Mouse (Mus musculus): ENCODE results near the gene Opcml. TPM values are rescaled to one million over a fixed set of nuclear protein-coding genes. Genes with fewer than 3 reads are reported as not detected.

Gene Opcml
- polyA plus RNA-seq, 1 experiment from 2014 or later, result 0.97 TPM

- no peak overlapping the region for H3K9ac ChIP-seq (ENCODE audit: low read depth, low read length)
- 85% methylated on average over 1 of the region's 1 CpGs for WGBS
- H3K9me3 ChIP-seq (replicated peaks; ENCODE audit: low read length), result no peaks in the 10 kb centered on the region
- no peaks in the 10 kb centered on the region for H3K27me3 ChIP-seq (ENCODE audit: insufficient read depth, low read length)
- no peak for ATAC-seq (replicated peaks; ENCODE audit: low FRiP score, low read depth)
- H3K4me2 ChIP-seq (ENCODE audit: low read length), result no peak overlapping the region
- H3K27ac ChIP-seq, result no peak overlapping the region
- no peak for DNase-seq (ENCODE audit: low spot score)
- H3K4me3 ChIP-seq (replicated peaks; ENCODE audit: low read depth, low read length), result no peak overlapping the region
- no peaks in the 10 kb centered on the region for H3K36me3 ChIP-seq (ENCODE audit: insufficient read depth, low read length)
- no peak for TF ChIP-seq CTCF (IDR thresholded peaks at IDR 0.05; ENCODE audit: low read depth)
- no peaks in the 10 kb centered on the region for H3K4me1 ChIP-seq (replicated peaks; ENCODE audit: insufficient read depth, low read length)
Measured at GRCm38 (mm10) chr9:27923495-27923894, 132.9 kb downstream of the Opcml start.

- Histone ChIP-seq H3K36me3 (ENCODE audit: insufficient read depth, low read length) (no peaks in the 10 kb centered on the region), H3K4me2 (ENCODE audit: low read length) (no peak overlapping the region), H3K9ac (ENCODE audit: low read depth, low read length) (no peak overlapping the region), H3K4me3 (replicated peaks; ENCODE audit: low read depth, low read length) (no peak overlapping the region), H3K27me3 (ENCODE audit: insufficient read depth, low read length) (no peaks in the 10 kb centered on the region), H3K27ac (no peak overlapping the region), H3K4me1 (replicated peaks; ENCODE audit: insufficient read depth, low read length) (no peaks in the 10 kb centered on the region), H3K9me3 (replicated peaks; ENCODE audit: low read length) (no peaks in the 10 kb centered on the region)
- no peak for DNase-seq (ENCODE audit: low spot score)
- TF ChIP-seq CTCF (IDR thresholded peaks at IDR 0.05; ENCODE audit: low read depth), result no peak
- WGBS, result 51% methylated on average over 4 of the region's 4 CpGs
- no peak for ATAC-seq (replicated peaks; ENCODE audit: low FRiP score, low read depth)
Measured at GRCm38 (mm10) chr9:27923945-27924825, 133.6 kb downstream of the Opcml start.

GRCm38 (mm10) chr9:27925650-27926049, 135.1 kb downstream of the Opcml start:
- Histone ChIP-seq H3K4me1 (replicated peaks; ENCODE audit: insufficient read depth, low read length) (no peaks in the 10 kb centered on the region), H3K9ac (ENCODE audit: low read depth, low read length) (no peak overlapping the region), H3K4me3 (replicated peaks; ENCODE audit: low read depth, low read length) (no peak overlapping the region), H3K4me2 (ENCODE audit: low read length) (no peak overlapping the region), H3K36me3 (ENCODE audit: insufficient read depth, low read length) (no peaks in the 10 kb centered on the region), H3K27me3 (ENCODE audit: insufficient read depth, low read length) (no peaks in the 10 kb centered on the region), H3K9me3 (replicated peaks; ENCODE audit: low read length) (no peaks in the 10 kb centered on the region), H3K27ac (no peak overlapping the region)
- TF ChIP-seq CTCF (IDR thresholded peaks at IDR 0.05; ENCODE audit: low read depth), result no peak
- no peak for ATAC-seq (replicated peaks; ENCODE audit: low FRiP score, low read depth)
- 44% methylated on average over 2 of the region's 2 CpGs for WGBS
- no peak for DNase-seq (ENCODE audit: low spot score)

GRCm38 (mm10) chr9:27937253-27937652, 146.7 kb downstream of the Opcml start:
- TF ChIP-seq CTCF (IDR thresholded peaks at IDR 0.05; ENCODE audit: low read depth), result no peak
- DNase-seq (ENCODE audit: low spot score) (peak; percentile 40), ATAC-seq (replicated peaks; ENCODE audit: low FRiP score, low read depth) (no peak)
- Histone ChIP-seq H3K4me3 (replicated peaks; ENCODE audit: low read depth, low read length) (no peak overlapping the region), H3K9ac (ENCODE audit: low read depth, low read length) (no peak overlapping the region), H3K27ac (no peak overlapping the region), H3K4me1 (replicated peaks; ENCODE audit: insufficient read depth, low read length) (no peaks in the 10 kb centered on the region), H3K27me3 (ENCODE audit: insufficient read depth, low read length) (no peaks in the 10 kb centered on the region), H3K9me3 (replicated peaks; ENCODE audit: low read length) (no peaks in the 10 kb centered on the region), H3K4me2 (ENCODE audit: low read length) (no peak overlapping the region), H3K36me3 (ENCODE audit: insufficient read depth, low read length) (no peaks in the 10 kb centered on the region)

- Histone ChIP-seq H3K27me3 (ENCODE audit: insufficient read depth, low read length) (no peaks in the 10 kb centered on the region), H3K4me3 (replicated peaks; ENCODE audit: low read depth, low read length) (no peak overlapping the region), H3K9me3 (replicated peaks; ENCODE audit: low read length) (no peaks in the 10 kb centered on the region), H3K4me1 (replicated peaks; ENCODE audit: insufficient read depth, low read length) (no peaks in the 10 kb centered on the region), H3K4me2 (ENCODE audit: low read length) (no peak overlapping the region), H3K27ac (no peak overlapping the region), H3K9ac (ENCODE audit: low read depth, low read length) (no peak overlapping the region), H3K36me3 (ENCODE audit: insufficient read depth, low read length) (no peaks in the 10 kb centered on the region)
- DNase-seq (ENCODE audit: low spot score) (peak; percentile 31), ATAC-seq (replicated peaks; ENCODE audit: low FRiP score, low read depth) (no peak)
- WGBS, result 10% methylated on average over 5 of the region's 5 CpGs
- no peak for TF ChIP-seq CTCF (IDR thresholded peaks at IDR 0.05; ENCODE audit: low read depth)
Measured at GRCm38 (mm10) chr9:27937660-27938059, 147.1 kb downstream of the Opcml start.

GRCm38 (mm10) chr9:27945323-27946010, 154.9 kb downstream of the Opcml start:
- TF ChIP-seq CTCF (IDR thresholded peaks at IDR 0.05; ENCODE audit: low read depth), result no peak
- peak; percentile 16 for DNase-seq (ENCODE audit: low spot score)
- Histone ChIP-seq H3K9me3 (replicated peaks; ENCODE audit: low read length) (no peaks in the 10 kb centered on the region), H3K4me1 (replicated peaks; ENCODE audit: insufficient read depth, low read length) (no peaks in the 10 kb centered on the region), H3K27me3 (ENCODE audit: insufficient read depth, low read length) (no peaks in the 10 kb centered on the region), H3K27ac (no peak overlapping the region), H3K4me2 (ENCODE audit: low read length) (no peak overlapping the region), H3K4me3 (replicated peaks; ENCODE audit: low read depth, low read length) (no peak overlapping the region), H3K9ac (ENCODE audit: low read depth, low read length) (no peak overlapping the region), H3K36me3 (ENCODE audit: insufficient read depth, low read length) (no peaks in the 10 kb centered on the region)
- WGBS, result 26% methylated on average over 11 of the region's 11 CpGs
- no peak for ATAC-seq (replicated peaks; ENCODE audit: low FRiP score, low read depth)

Data from kidney, postnatal 0 days (tissue).